Mouse (Mus musculus): ENCODE measurements around the gene A530032D15Rik. TPM values are rescaled to one million over a fixed set of nuclear protein-coding genes. Genes with fewer than 3 reads are reported as not detected.

The A530032D15Rik gene
- total RNA-seq (2023), result 10 to 100 TPM; 18.6 to 23.2 TPM

GRCm38 (mm10) chr1:85109753-85110152 lies at the start of gene A530032D15Rik:
A530032D15Rik (minus strand) TSS chr1:85109853.

GRCm38 (mm10) chr1:85099864-85100263 lies 9.8 kb downstream of the A530032D15Rik start, which contains the start of gene Gm10553:
Gm10553 (plus strand) TSS chr1:85100164.

Other genes starting within 250 kb of the A530032D15Rik start
- gene Slc16a14, start 174.7 kb downstream of the A530032D15Rik start, total RNA-seq (2023), result not detected
- not detected for gene Gm10553, start 9.7 kb downstream of the A530032D15Rik start, total RNA-seq (2023)
- gene C130026I21Rik, start 160.7 kb upstream of the A530032D15Rik start, total RNA-seq (2023), result 10 to 100 TPM; 22.5 to 31.6 TPM